Mouse (Mus musculus): ENCODE results near the gene Tmem178b.

- TF ChIP-seq POLR2A (IDR thresholded peaks at IDR 0.05; ENCODE audit: borderline replicate concordance, extremely low read depth, low read depth, low read length) = no peak
- TF ChIP-seq CTCF (IDR thresholded peaks at IDR 0.05; ENCODE audit: insufficient read depth, low read length) = no peak
Measured at GRCm38 (mm10) chr6:39828736-39829135, 44.3 kb upstream of the Tmem178b start.
